Mouse (Mus musculus) Muller cell, postnatal 12 days (primary cell): ENCODE measurements around the gene Cyth4.

ENCODE experiments used
- DNase-seq: peaks from one replicate; pipeline ENCODE4 v3.0.0-alpha.2; 2015; ENCODE audit errors: inconsistent ontology term

Cyth4 gene

DNA sequence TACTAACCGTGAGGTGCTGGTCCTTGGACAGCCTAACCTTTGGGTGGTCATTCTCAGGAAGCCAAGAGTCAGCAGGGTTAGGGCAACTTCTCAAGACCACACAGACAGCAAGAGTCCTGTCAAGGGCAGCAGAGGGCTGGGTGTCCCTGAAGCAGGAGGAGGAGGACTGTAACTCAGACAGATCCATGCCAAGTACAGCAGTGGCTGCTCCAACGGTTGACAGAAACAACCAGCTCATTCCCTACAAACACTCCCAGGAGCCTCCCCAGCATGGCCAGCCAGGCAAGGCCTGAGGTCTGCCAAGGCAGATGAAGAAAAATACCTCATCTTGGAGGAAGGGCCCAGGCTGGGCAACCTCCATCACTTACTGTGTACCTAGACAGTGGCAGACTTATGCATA lies 20.1 kb downstream of the Cyth4 start:
- no peak for DNase-seq

DNA sequence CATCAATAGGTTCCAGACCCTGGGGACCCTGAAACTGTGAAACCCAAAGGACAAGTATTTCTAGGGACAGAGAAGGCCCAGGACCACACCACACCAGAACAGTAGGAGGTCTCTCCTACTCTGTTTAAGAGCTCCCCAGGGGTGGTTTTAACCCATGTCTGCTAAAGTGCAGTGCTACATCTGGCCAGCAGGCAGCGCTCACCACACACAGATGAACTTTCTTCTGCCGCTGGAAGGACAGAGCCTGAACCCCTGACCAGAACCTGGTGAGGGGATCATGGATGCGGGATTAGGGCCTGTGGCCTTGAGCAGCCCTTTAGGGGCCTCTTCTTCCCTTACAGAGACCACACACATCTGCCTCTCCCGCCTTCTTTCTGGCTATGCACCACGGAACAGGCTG lies 26.6 kb downstream of the Cyth4 start:
- DNase-seq = peak; percentile 46

DNA sequence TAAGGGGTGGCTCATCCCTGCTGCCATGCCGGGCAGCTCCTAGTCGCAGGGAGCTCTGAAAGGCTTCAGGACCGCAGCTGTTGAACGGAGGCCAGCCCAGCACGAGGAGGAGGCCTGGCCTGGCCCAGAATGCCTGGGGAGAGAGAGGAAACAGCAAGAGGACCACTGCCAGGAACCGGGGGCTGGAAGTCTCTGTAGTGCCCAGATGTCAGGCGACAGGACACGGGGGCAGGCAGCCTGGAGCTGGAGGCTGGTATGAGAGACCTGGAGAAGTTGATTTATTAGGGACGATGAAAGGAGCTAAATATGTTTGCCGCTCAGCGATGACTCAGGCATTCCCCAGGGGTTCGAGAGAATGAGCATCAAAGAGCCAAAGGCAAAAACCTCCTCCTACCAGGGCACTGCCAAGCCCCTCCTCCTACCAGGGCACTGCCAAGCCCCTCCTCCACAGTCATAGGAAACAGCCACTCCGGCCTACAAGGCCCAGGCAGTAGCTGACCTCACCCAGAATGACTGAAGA lies 27.6 kb downstream of the Cyth4 start:
- DNase-seq = peak; percentile 98

DNA sequence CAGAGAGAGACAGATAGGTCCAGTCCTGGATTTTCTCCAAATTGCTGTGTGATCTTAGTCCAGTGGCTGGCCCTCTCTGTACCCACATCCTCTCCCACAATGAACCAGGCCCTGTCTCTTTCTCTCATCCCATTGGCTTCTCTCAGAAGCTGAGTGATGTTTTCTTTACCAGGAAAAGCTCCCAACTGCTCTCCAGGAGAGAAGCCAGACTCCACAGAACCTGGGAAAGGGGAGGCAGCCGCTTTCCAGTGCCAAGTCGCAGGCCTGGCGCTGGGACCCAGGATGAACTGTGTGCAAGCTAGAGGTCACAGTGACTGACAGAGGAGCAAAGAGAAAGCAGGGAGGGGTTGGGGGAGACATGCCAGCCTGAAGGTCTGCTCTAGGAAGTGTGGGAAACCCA lies 28.1 kb downstream of the Cyth4 start:
- no peak for DNase-seq

DNA sequence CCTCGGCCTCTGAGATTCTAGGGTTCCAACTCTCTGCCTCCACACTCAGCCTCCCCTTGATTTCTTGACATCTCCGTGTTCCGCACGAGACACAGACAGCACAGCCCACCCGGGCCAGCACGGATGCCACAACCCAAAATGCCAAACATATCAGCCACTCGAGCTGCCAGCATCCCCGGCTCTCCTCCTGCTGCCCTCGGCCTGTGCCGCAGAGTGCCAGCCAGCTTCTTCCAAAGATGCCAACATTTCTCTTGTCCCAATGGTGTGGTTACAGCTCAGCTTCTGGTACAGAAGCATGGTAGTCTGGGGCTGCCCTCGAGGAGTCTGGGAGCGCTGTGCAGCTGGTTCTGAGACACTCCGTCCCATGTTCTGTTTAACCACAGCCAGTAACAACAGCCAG lies 29.4 kb downstream of the Cyth4 start:
- no peak for DNase-seq

DNA sequence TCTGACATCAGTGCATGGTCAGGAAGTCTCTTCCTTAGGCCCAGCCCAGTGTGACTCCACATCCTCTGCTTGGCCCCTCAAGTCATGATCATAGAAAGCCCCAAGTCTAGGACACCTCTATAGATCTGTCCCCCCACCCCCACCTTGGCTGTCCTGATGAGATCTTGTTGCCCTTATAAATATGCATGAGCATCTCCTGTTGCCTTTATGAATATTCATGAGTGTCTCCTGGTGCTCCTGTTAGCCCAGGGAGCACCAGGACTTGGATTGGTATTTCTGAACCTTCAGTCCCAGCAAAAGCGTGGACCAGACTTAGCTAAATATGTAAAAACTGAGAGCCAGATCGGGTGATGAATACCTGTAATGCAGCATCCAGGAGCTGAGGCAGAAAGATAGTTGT lies 35.5 kb downstream of the Cyth4 start:
- DNase-seq = no peak

DNA sequence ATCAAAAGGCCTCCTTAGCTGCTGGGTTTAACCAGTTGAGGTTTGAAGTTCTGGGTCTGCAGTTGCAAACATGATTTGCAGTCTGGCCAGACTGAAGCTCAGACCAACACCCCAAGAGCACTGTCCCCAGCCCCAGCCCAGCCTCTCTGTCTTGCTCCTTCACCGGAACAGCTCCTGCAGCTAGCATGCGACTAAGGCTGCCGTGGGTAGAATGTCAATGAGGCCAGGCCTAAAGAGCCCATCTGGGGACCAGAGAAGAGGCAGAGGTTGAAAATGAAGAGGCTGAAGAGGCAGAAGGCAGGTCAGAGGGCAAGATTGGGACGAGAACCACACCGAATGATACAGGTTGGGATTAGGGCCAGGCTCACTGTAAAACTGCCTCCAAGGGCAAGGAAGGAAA lies 36.6 kb downstream of the Cyth4 start:
- DNase-seq = no peak

DNA sequence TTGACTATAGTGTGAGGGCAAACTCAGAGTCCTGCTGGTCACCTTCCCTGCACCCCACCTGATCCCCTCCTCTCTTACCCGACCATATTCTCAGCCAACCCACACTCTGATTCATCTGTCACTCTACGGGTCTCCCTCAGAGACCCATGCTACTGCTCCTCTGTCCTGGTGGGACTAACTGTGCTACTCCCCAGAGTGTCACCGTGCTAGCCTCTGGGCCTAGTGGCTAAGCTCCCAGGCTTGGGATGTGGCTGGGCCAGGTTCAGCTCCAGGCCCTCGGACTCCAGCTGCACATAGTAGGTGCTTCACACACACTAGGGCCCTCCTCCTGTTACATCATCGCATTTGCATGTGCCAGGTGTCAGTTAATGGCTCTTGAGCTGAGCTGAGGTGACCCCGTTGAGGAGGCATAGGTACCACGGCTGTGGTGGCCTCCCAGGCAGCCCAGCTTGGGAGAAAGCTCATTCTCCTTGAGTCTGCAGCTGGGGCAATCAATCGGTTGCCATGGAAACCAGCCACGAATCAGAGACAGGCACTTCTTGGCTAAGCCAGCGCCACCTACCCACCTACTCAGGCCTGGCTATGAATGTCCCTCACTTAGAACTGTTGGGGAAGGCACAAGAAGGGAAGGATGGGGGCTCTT lies 37.4 kb downstream of the Cyth4 start:
- no peak for DNase-seq

DNA sequence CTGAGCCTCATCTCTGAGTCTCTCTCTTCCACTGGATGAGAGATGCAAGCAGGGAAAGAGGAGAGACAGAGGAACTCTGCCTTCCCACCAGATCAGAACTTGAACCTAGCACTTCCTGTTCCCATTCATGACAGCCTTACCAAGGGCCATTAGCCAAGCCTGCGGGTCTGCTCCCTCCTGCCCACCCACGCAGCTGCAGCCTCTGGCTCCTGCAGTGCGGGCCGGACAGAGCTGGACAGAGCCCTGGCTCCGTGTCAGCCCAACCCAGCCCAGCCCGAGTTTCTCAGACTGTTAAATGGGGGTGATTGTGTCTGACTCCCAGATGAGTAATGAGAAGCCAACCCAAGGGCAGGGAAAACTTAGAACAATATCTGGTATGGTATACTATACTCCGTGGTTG lies 38.4 kb downstream of the Cyth4 start:
- DNase-seq = peak; percentile 78

DNA sequence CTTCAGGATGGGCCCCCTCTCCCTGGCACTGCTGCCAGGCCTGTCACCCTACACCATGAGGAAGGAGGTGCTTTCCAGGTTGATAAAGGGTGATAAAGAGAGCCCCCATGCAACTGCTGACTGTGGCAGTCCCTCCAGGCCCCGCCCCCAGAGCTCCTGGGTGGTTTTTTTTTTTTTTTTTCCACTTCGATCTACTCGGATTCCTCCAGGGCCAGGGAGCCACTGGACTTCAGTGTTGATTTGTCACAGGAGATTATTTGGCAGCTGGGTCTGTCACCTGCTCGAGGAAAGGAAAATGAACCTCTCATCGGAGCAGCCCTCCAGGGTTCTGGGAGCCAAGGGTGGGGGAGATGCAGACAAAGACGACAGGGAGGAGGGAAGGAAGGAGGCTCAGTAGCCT lies 46.8 kb downstream of the Cyth4 start:
- no peak for DNase-seq

DNA sequence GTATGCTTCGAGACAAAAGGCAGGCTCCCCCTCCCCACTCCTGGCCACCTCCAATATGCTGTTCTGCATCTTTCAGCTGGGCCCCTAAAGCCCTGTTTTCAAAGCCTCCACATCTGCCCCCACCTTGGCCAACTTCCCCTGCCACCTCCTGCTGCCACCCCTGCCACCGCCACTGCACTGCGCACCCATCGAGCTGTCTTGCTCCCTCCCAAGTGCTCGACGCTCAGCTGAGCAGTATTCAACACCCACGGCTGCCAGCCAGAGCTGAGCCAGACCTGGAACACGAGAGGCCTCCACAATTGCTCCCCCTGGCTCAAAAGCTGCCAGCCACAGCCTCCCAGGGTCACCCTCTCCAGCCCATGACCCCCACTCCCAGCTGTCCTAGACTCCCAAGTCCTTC lies 47.8 kb downstream of the Cyth4 start:
- DNase-seq = no peak

DNA sequence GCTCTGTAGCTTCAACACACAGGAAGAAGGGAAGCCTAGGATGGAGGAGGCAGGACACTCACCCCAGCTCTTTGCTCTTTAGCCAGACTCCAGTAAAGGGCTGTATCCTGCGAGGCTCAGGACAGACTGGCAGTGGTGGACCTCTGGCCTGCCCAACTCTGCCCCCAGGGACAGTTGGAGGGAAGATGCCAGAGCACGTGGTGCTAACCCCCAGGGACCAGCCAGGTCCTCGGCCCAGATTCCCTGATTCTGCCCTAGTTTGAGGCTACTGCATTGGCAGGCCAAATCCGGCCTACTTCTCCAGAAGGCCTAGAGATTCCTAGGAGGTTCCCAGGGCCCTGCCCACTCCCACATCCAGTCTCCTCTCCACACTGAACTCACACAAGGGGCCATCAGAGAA lies 50.9 kb downstream of the Cyth4 start:
- DNase-seq = no peak

DNA sequence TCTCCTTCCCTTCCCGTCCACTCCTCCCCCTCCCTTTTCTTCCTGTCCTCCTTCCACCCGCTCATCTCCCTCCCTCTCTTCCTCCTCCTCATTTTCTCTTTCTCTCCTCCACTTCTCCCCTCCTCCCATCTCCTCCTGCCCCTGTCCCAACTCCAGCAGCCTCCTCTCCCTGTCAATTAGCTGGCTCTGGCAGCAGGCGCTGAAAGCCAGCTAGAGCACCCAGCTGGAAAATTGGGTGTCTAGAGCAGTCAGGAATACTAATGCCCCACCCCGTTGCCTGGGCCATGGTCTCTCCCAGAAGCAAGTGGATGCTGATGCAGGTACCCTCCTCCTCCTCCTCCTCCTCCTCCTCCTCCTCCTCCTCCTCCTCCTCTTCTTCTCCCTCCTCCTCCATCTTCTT lies 54.3 kb downstream of the Cyth4 start:
- no peak for DNase-seq

DNA sequence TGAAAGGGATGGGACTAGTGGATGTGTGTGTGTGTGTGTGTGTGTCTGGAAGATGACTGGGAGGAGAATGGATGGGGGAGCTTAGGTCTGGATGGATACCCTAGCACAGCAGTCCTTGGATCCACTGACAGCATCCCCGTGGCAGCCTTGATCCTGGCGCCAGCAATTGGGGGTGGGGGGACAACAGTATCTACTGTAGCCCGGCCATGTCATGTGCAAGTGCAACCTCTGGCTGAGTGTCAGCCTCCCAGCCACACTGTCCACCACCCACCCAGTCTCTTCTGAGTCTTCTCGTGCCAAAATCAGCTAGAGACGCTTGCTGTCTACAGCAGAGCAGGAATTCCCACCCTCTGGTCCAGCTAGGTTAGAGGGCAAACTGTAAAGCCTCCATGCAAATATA lies 67.4 kb downstream of the Cyth4 start:
- DNase-seq = no peak

DNA sequence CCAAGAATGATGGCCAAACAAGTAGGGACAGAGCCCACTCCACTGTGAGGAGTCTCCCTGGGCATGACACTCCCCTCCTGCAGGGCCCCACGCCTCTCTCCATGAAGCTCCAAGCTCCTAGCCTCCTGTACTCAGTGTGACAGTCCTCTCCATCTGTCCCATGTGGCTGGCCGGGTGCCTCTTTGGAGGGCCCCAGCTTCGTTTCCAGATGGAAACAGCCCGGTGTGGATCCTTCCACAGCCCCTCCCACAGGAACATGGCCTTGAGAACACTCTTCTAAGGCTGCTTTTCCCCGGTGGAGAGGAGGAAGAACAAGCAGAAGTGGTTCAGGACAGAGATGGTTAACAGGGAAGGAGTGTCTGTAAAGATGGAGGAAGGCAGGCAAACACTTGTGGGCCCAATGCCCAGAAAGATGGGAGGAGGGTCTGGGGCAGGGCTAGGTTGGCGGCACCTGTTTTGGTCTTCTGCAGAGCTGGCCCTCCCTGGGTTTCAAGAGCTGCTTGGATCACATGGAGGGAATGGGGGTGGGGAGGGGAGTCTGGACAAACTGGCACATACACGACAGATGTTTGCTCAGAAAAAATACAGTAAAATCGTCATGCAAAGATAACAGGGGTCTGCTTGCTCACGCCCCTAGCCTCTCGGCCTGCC lies 72.5 kb downstream of the Cyth4 start:
- no peak for DNase-seq

DNA sequence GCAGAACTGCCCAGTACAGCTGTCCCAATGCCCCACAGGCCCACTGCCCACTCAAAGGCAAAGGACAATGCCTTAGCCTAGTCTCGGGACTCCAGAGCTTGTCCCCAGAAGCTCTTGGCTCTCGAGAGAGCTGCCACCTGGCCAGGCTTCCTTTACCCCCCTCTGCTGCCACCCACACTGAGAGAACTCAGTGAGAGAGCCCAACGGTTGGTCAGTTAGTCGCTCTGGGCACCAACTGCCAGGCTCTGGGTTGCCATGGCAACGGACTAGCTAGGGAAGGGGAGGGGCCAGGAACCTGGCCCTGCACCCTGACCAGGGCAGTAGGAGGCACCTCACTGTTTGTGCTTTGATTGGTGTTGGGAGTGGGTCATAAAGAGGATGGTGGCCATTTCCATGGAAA lies 73.5 kb downstream of the Cyth4 start:
- peak; percentile 65 for DNase-seq
